Mouse (Mus musculus) forebrain, embryonic 16.5 days (tissue): ENCODE results near the gene Vti1a. TPM values are rescaled to one million over a fixed set of nuclear protein-coding genes. Genes with fewer than 3 reads are reported as not detected.

Source experiments
- ATAC-seq: fragments of 200-750 bp; cut with Nextera tagmentation; 2 replicates; pipeline ENCODE4 v1.8.0; 2017; ENCODE audit warnings: mild to moderate bottlenecking, moderate library complexity
- H3K27ac ChIP-seq: fragments of 300-500 bp; sonication (generic); 2 replicates; pipeline ENCODE4 v1.5.1; 2014; ENCODE audit warnings: low read length, control low read depth
- H3K27me3 ChIP-seq: fragments of 300-500 bp; sonication (generic); replicated peaks from 2 replicates; pipeline ENCODE4 v1.6.1; 2014; ENCODE audit warnings: low read length; ENCODE audit not compliant: control insufficient read depth, insufficient read depth
- H3K36me3 ChIP-seq: fragments of 300-500 bp; sonication (generic); 2 replicates; pipeline ENCODE4 v1.6.1; 2014; ENCODE audit not compliant: control insufficient read depth, insufficient read depth
- H3K4me1 ChIP-seq: fragments of 300-500 bp; sonication (generic); replicated peaks from 2 replicates; pipeline ENCODE4 v1.6.1; 2014; ENCODE audit warnings: low read length; ENCODE audit not compliant: control insufficient read depth, insufficient read depth
- H3K4me2 ChIP-seq: fragments of 300-500 bp; sonication (generic); 2 replicates; pipeline ENCODE4 v1.6.1; 2014; ENCODE audit warnings: mild to moderate bottlenecking, low read length, control low read depth
- H3K4me3 ChIP-seq: fragments of 300-500 bp; sonication (generic); replicated peaks from 2 replicates; pipeline ENCODE4 v1.5.1; 2014; ENCODE audit warnings: mild to moderate bottlenecking, low read length, control low read depth
- H3K9ac ChIP-seq: fragments of 300-500 bp; sonication (generic); replicated peaks from 2 replicates; pipeline ENCODE4 v1.6.1; 2014; ENCODE audit warnings: low read depth, low read length, control low read depth
- H3K9me3 ChIP-seq: fragments of 300-500 bp; sonication (generic); 2 replicates; pipeline ENCODE4 v1.6.1; 2016; ENCODE audit warnings: low read length; ENCODE audit not compliant: control insufficient read depth
- WGBS: fragments of 180-500 bp; shearing (Covaris S2); extraction: QIAGEN DNeasy Blood & Tissue Kit; methylation state at CpG from one replicate; pipeline ENCODE4 v1.1.7; 2014; 5-methylcytosine and 5-hydroxymethylcytosine counted together
- polyA plus RNA-seq: library from polyadenylated mRNA; unstranded; fragments of >200 nt; fragmentation: Nextera tagmentation; extraction: Ambion mirVana; gene quantifications from 2 replicates; pipeline ENCODE4 v1.2.1, GENCODE M21; 2015

Vti1a gene
- polyA plus RNA-seq, 1 experiment from 2014 or later = 34.4 TPM

GRCm38 (mm10) chr19:55474225-55474624 lies 158.1 kb downstream of the Vti1a start:
- Histone ChIP-seq H3K9ac (no peak overlapping the region), H3K4me3 (no peak overlapping the region), H3K9me3 (no peaks in the 10 kb centered on the region), H3K4me1 (peaks cover 2% of the 10 kb centered on the region; the same call in 1 of the 2 replicates), H3K36me3 (no peaks in the 10 kb centered on the region), H3K27me3 (no peaks in the 10 kb centered on the region), H3K27ac (no peak overlapping the region), H3K4me2 (no peak overlapping the region)
- 63% methylated on average over 6 of the region's 6 CpGs for WGBS
- peak; percentile 60 for ATAC-seq

- Histone ChIP-seq H3K27ac (no peak overlapping the region), H3K4me3 (no peak overlapping the region), H3K4me1 (peaks cover 10% of the 10 kb centered on the region), H3K4me2 (no peak overlapping the region), H3K9ac (no peak overlapping the region), H3K9me3 (no peaks in the 10 kb centered on the region), H3K36me3 (no peaks in the 10 kb centered on the region), H3K27me3 (no peaks in the 10 kb centered on the region)
- 57% methylated on average over 5 of the region's 5 CpGs for WGBS
- no peak for ATAC-seq
Observed at GRCm38 (mm10) chr19:55480526-55480925, 164.4 kb downstream of the Vti1a start.

DNA sequence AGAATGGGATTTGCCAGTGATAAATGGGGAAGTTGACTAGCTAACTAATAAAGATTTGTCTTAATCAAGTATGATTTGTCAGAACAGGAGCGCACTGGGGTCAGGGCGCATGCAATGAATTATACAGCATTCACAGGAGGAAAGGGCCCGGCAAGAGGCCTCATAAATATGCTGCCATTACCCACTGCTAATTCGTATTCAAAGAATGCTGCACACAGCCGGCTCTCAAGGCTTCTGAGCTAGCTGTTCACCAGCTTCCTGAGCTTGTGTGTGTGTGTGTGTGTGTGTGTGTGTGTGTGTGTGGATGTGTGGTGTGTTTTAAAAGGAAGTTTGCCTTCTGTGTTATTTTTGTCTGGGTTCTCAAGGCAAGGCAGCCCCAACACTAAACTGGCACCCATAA lies 165.2 kb downstream of the Vti1a start:
- ATAC-seq = peak; percentile 75
- Histone ChIP-seq H3K27ac (no peak overlapping the region), H3K4me1 (peaks cover 10% of the 10 kb centered on the region), H3K9me3 (no peaks in the 10 kb centered on the region), H3K27me3 (no peaks in the 10 kb centered on the region), H3K9ac (no peak overlapping the region), H3K4me2 (no peak overlapping the region), H3K4me3 (no peak overlapping the region), H3K36me3 (no peaks in the 10 kb centered on the region)
- 17% methylated on average over 5 of the region's 5 CpGs for WGBS

DNA sequence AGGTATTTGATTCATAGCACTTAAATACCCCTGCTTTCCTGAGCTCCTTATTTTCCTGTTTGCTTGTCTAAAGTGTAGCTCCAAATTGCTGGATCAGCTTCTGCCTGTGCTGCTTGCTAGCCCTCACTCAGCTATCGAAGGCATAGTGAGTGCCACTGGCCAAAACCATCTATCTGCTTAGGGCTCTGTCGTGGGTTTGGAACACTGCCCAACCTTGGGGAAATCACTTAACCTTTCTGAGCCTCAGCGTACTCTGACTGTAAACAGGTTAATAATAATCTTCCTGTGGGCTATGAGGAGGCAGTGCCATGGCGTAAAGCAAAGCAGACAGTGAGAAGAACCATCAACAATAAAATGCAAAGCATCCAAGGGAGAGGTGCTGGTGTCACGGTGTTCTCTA lies 167.4 kb downstream of the Vti1a start:
- H3K36me3 ChIP-seq = no peaks in the 10 kb centered on the region
- H3K27me3 ChIP-seq = no peaks in the 10 kb centered on the region
- no peak for ATAC-seq
- no peak overlapping the region for H3K4me2 ChIP-seq
- peaks cover 10% of the 10 kb centered on the region for H3K4me1 ChIP-seq
- no peak overlapping the region for H3K27ac ChIP-seq
- no peak overlapping the region for H3K4me3 ChIP-seq
- 58% methylated on average over 5 of the region's 5 CpGs for WGBS
- H3K9me3 ChIP-seq = no peaks in the 10 kb centered on the region
- no peak overlapping the region for H3K9ac ChIP-seq

DNA sequence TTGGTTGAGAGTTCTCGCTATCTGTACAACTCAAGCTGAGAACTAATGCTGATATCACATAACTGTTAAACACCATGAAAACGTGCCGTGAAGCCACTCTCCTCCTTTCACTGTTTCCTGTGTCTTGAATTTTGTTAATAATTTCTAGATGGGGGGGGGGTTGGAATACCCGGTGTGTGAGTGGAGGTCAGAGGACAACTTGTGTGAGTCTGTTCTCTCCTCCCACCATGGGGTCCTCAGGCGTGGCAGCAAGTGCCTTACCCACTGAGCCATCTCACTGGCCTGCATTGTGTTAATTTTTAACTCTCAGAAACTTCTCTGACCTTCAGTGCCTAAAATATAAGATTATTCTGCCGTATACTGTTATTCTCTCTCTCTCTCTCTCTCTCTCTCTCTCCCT lies 168.5 kb downstream of the Vti1a start:
- H3K27ac ChIP-seq = no peak overlapping the region
- H3K9me3 ChIP-seq = no peaks in the 10 kb centered on the region
- H3K4me1 ChIP-seq = peaks cover 10% of the 10 kb centered on the region
- H3K4me2 ChIP-seq = no peak overlapping the region
- no peaks in the 10 kb centered on the region for H3K36me3 ChIP-seq
- WGBS = 87% methylated on average over 6 of the region's 6 CpGs
- no peak for ATAC-seq
- no peaks in the 10 kb centered on the region for H3K27me3 ChIP-seq
- H3K4me3 ChIP-seq = no peak overlapping the region
- H3K9ac ChIP-seq = no peak overlapping the region

DNA sequence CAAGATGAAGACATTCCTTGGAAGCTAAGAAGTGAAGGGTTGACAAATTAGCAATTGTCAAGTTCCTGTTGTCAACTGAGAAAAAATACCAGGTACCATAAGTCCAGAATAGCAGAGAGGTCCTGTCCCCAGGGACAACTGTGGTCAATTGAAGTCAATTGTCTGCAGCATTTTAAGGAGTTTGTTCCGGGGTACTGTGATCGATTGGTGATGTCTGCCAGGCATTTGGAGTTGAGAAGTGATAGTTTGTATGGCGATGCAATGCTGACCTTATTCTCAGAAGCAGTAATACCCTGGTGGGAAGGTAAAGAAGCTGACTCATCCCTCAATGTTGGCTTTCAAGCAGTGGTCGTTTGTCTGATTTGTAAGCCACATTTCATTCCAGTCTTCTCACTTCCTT lies 170.4 kb downstream of the Vti1a start:
- WGBS = 78% methylated on average over 4 of the region's 4 CpGs

DNA sequence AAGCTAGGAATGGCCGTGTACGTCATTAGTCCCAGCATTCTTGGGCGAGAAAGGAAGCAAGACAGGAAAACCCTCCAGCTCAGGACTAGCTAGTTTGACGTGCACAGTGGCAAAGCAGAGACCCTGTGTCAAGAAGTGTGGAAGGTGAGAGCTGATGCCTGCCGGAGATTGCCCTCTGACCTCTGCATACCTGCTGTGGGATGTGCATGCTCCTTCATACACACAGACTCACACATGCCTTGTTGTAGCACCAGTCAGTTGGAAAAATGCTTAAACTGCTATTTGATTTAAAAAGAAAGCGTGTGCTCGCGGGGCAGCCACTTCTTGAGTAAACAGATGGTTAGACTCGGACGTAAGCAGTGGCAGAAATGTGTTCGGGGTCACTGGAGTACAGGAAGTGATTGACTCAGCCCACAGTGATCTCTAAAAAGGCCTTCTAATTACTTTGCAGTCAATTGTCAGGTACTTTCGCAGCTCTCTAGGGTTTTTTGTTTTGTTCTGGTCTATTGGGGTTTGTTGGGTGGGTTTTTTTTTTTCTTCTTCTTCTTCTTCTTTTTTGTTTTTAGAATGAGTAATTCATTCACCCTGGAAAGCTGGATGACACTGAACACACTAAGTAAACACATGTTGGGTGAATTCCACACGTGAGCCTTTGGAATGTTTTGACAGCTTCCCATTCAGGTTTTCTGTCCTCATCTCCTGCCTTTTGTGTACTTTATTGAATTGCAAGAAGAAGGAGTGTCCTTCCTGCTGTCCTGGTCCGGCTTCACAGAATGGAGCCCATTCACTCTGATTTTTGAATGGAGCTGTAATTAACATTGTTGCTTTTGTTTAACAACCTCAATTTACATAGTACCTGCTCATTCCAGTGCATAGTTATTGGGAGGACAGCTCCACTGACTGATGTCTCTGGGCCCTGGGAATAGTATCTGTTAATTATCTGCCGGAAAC lies 175.3 kb downstream of the Vti1a start:
- WGBS = 14% methylated on average over 15 of the region's 15 CpGs
- H3K27ac ChIP-seq = no peak overlapping the region
- no peak for ATAC-seq

More for the DNA sequence above, 170.4 kb downstream of the Vti1a start:
- Histone ChIP-seq H3K4me2 (no peak overlapping the region), H3K27ac (no peak overlapping the region), H3K4me1 (peaks cover 3% of the 10 kb centered on the region), H3K4me3 (no peak overlapping the region), H3K36me3 (no peaks in the 10 kb centered on the region), H3K9ac (no peak overlapping the region), H3K9me3 (no peaks in the 10 kb centered on the region), H3K27me3 (no peaks in the 10 kb centered on the region)
- ATAC-seq = no peak

GRCm38 (mm10) chr19:55496333-55496732 lies 180.2 kb downstream of the Vti1a start:
- Histone ChIP-seq H3K4me3 (no peak overlapping the region), H3K36me3 (no peaks in the 10 kb centered on the region), H3K9me3 (no peaks in the 10 kb centered on the region), H3K27me3 (no peaks in the 10 kb centered on the region), H3K27ac (no peak overlapping the region), H3K4me1 (peaks cover 5% of the 10 kb centered on the region; the same call in 1 of the 2 replicates), H3K9ac (no peak overlapping the region), H3K4me2 (no peak overlapping the region)
- ATAC-seq = no peak
- WGBS = 69% methylated on average over 9 of the region's 9 CpGs

More for the DNA sequence above, 175.3 kb downstream of the Vti1a start:
- Histone ChIP-seq H3K4me2 (no peak overlapping the region), H3K9ac (no peak overlapping the region), H3K4me3 (no peak overlapping the region), H3K9me3 (no peaks in the 10 kb centered on the region), H3K36me3 (no peaks in the 10 kb centered on the region), H3K27me3 (no peaks in the 10 kb centered on the region), H3K4me1 (peaks cover 5% of the 10 kb centered on the region; the same call in 1 of the 2 replicates)

- H3K36me3 ChIP-seq = no peaks in the 10 kb centered on the region
- no peaks in the 10 kb centered on the region for H3K4me1 ChIP-seq
- no peaks in the 10 kb centered on the region for H3K27me3 ChIP-seq
- no peak for ATAC-seq
- WGBS = 66% methylated on average over 18 of the region's 18 CpGs
- H3K9ac ChIP-seq = no peak overlapping the region
- H3K9me3 ChIP-seq = no peaks in the 10 kb centered on the region
- no peak overlapping the region for H3K4me2 ChIP-seq
- no peak overlapping the region for H3K4me3 ChIP-seq
- H3K27ac ChIP-seq = no peak overlapping the region
Observed at GRCm38 (mm10) chr19:55499179-55499863, 183.2 kb downstream of the Vti1a start.
